In genomic region chr1:157063318-157064115, GRCm38 (mm10) we compare ENCODE assay signal across 1 mouse cellular context.
A peak's percentile ranks its signal among the peaks of the same experiment; 100 is the strongest.
TF ChIP-seq lines count a peak whose summit lies in the region.

No protein-coding gene starts in this region.

TF ChIP-seq in CH12.LX, 34 proteins besides CTCF, POLR2A, EP300 and RAD21 (continued from another document):
- 0 out of 2 replicates have a peak, but pooled peaks have one; percentile 56 for TF ChIP-seq MYC (IDR thresholded peaks at IDR 0.05; ENCODE audit: low read depth, low read length)
- TF ChIP-seq PAX5 (IDR thresholded peaks at IDR 0.05; ENCODE audit: low read length): no peak
- TF ChIP-seq KAT2A (IDR thresholded peaks at IDR 0.05; ENCODE audit: insufficient replicate concordance, low read length): peak; percentile 85
- TF ChIP-seq MAX (IDR thresholded peaks at IDR 0.05; ENCODE audit: low read length): no peak
- TF ChIP-seq POLR2AphosphoS2 (IDR thresholded peaks at IDR 0.05; ENCODE audit: low read depth, low read length): no peak
- TF ChIP-seq UBTF (IDR thresholded peaks at IDR 0.05; ENCODE audit: low read depth, low read length): no peak
- peak; percentile 85 for TF ChIP-seq TCF12 (IDR thresholded peaks at IDR 0.05; ENCODE audit: low read depth, low read length)
- TF ChIP-seq CHD1 (IDR thresholded peaks at IDR 0.05; ENCODE audit: low read depth, low read length): no peak
TF ChIP-seq in CH12.LX: peak in this region for 19.
